Mouse (Mus musculus): Measurements from ENCODE around the gene Dgke.

GRCm38 (mm10) chr11:89009066-89009465 is 57.6 kb downstream of the Dgke start:
- TF ChIP-seq CTCF (IDR thresholded peaks at IDR 0.05; ENCODE audit: borderline replicate concordance, extremely low read depth, insufficient read depth, insufficient read length) (no peak), POLR2A (IDR thresholded peaks at IDR 0.05; ENCODE audit: borderline replicate concordance, extremely low read depth, insufficient read depth, insufficient read length, poor library complexity, severe bottlenecking) (no peak)
